Mouse (Mus musculus) liver, postnatal 0 days (tissue): ENCODE data around the gene Elfn2. TPM values are rescaled to one million over a fixed set of nuclear protein-coding genes. Genes with fewer than 3 reads are reported as not detected.

ENCODE experiments used
- ATAC-seq: fragments of 200-750 bp; cut with Nextera tagmentation; 2 replicates; pipeline ENCODE4 v1.8.0; 2017; ENCODE audit warnings: mild to moderate bottlenecking, moderate library complexity
- DNase-seq: peaks from one replicate; pipeline ENCODE4 v3.0.0-alpha.2; 2016
- H3K27ac ChIP-seq: fragments of 300-500 bp; sonication (generic); 2 replicates; pipeline ENCODE4 v1.5.1; 2014; ENCODE audit warnings: antibody characterized with exemption, moderate library complexity, mild to moderate bottlenecking, low read depth
- H3K27me3 ChIP-seq: fragments of 300-500 bp; sonication (generic); 2 replicates; pipeline ENCODE4 v1.6.1; 2014; ENCODE audit warnings: low read length, control low read depth, mixed read lengths; ENCODE audit not compliant: insufficient read depth
- H3K36me3 ChIP-seq: fragments of 300-500 bp; sonication (generic); replicated peaks from 2 replicates; pipeline ENCODE4 v1.6.1; 2014; ENCODE audit warnings: mild to moderate bottlenecking, control low read depth, low read length, moderate library complexity, mixed read lengths; ENCODE audit not compliant: insufficient read depth
- H3K4me1 ChIP-seq: fragments of 300-500 bp; sonication (generic); 2 replicates; pipeline ENCODE4 v1.6.1; 2014; ENCODE audit warnings: antibody characterized with exemption, mild to moderate bottlenecking, control low read depth; ENCODE audit not compliant: insufficient read depth
- H3K4me2 ChIP-seq: fragments of 300-500 bp; sonication (generic); 2 replicates; pipeline ENCODE4 v1.6.1; 2014; ENCODE audit warnings: low read depth, mild to moderate bottlenecking, low read length, moderate library complexity, mixed read lengths
- H3K4me3 ChIP-seq: fragments of 300-500 bp; sonication (generic); 2 replicates; pipeline ENCODE4 v1.5.1; 2014; ENCODE audit warnings: low read depth, low read length
- H3K9ac ChIP-seq: fragments of 300-500 bp; sonication (generic); replicated peaks from 2 replicates; pipeline ENCODE4 v1.6.1; 2014; ENCODE audit warnings: mild to moderate bottlenecking, moderate library complexity
- H3K9me3 ChIP-seq: fragments of 300-500 bp; sonication (generic); 2 replicates; pipeline ENCODE4 v1.6.1; 2016; ENCODE audit warnings: mild to moderate bottlenecking, control low read depth, low read length, mixed read lengths
- CTCF ChIP-seq: sonication (generic); IDR thresholded peaks from 2 replicates; pipeline ENCODE4 v1.5.1; 2016; ENCODE audit warnings: antibody characterized with exemption, low read depth
- EP300 ChIP-seq: IDR thresholded peaks from 2 replicates; pipeline ENCODE4 v1.6.1; 2016; ENCODE audit warnings: antibody characterized with exemption, low read depth, mild to moderate bottlenecking
- WGBS: fragments of 180-500 bp; shearing (Covaris S2); extraction: QIAGEN DNeasy Blood & Tissue Kit; methylation state at CpG from one replicate; pipeline ENCODE4 v1.1.7; 2014; ENCODE audit not compliant: insufficient replicate concordance; 5-methylcytosine and 5-hydroxymethylcytosine counted together
- polyA plus RNA-seq: library from polyadenylated mRNA; unstranded; fragments of >200 nt; fragmentation: Nextera tagmentation; extraction: Ambion mirVana; gene quantifications from 2 replicates; pipeline ENCODE4 v1.2.1, GENCODE M21; 2015

Gene Elfn2
- polyA plus RNA-seq, 1 experiment from 2014 or later, result not detected

DNA sequence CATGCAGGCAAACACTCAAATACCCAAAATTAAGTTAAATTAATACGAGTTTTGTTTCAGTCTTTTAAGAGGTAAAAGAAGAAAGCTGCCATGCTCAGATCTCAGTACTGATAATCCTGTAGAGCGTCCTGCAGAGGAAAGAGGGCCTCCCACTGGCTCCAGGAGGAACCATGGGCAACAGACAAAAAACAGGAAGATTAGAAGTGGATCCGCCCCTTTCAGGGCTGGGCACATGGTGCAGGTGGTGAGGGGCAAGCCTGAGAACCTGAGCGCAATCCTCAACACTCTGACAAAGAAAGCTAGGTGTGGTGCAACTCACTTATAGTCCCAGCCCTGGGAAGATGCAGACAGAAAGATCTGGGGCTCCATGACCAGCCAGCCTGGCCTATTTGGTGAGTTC lies 13.3 kb upstream of the Elfn2 start:
- Histone ChIP-seq H3K9me3 (no peaks in the 10 kb centered on the region), H3K9ac (no peak overlapping the region), H3K27me3 (peaks cover 8% of the 10 kb centered on the region; the same call in 1 of the 2 replicates), H3K4me1 (no peaks in the 10 kb centered on the region), H3K36me3 (no peaks in the 10 kb centered on the region), H3K4me3 (no peak overlapping the region), H3K4me2 (no peak overlapping the region), H3K27ac (no peak overlapping the region)
- no peak for TF ChIP-seq CTCF
- no peak for TF ChIP-seq EP300
- ATAC-seq, result no peak
- DNase-seq, result no peak
- WGBS, result 34% methylated on average over 4 of the region's 4 CpGs

DNA sequence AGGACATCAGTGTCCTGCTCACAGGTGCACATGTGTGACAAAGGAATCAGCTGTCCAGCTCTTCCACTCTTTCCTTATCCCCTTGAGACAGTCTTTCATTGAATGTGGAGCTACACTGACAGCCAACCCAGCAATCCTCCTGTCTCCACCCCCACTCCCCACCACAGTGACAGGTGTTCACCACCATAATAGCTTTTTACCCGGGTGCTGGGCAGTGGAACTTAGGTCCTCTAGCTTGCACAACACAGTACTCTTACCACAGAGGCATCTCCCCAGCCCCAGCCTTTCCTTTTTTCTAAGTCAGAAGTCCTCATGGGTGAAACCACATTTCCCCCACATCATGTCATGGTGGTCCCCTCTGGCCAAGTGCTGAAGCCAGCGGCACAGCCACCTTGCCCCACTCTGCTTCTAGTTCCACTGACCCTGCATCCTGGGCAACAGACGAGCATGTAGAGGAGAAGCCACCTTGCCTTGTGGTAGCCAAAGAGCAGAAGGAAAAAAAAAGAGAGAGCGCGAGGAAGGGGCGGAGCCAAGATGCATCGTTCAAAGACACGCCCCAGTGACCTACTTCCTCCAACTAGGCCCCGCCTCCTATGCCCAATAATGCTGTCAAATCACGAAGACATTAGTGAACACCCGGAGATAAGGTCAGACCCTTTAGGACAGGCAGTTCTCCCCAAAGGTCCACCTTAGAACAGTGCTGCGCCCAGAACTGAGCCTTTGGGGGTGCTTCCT lies 11.9 kb upstream of the Elfn2 start:
- Histone ChIP-seq H3K36me3 (no peaks in the 10 kb centered on the region), H3K4me1 (no peaks in the 10 kb centered on the region), H3K27ac (no peak overlapping the region), H3K4me3 (no peak overlapping the region), H3K4me2 (no peak overlapping the region), H3K9ac (no peak overlapping the region), H3K9me3 (no peaks in the 10 kb centered on the region), H3K27me3 (0 out of 2 replicates have a peak, but pooled peaks cover 2% of the 10 kb centered on the region)
- DNase-seq (no peak), ATAC-seq (no peak)
- no peak for TF ChIP-seq EP300
- no peak for TF ChIP-seq CTCF
- 57% methylated on average over 12 of the region's 12 CpGs for WGBS

DNA sequence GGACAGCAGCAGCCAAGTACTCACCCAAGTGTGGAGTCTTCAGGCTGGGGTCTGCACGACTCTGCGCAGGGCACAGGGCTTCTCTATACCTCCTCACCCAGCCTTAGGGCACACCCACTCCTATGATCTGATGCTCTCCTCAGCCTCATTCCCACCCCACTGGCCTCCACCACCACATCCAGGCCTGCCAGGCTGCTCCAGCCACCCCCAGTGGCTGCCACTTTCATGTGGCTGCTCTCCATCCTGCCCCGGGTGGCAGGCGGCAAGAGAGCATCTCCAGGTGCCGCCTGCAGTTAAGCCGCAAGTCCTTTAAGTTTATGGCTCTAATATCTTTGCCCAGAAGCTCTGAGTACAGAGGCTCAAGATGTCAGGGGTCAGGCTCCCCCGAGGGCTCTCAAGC lies 8.1 kb upstream of the Elfn2 start:
- no peak overlapping the region for H3K4me2 ChIP-seq
- 61% methylated on average over 7 of the region's 7 CpGs for WGBS
- no peak for TF ChIP-seq CTCF
- TF ChIP-seq EP300, result no peak
- H3K36me3 ChIP-seq, result no peaks in the 10 kb centered on the region
- H3K27me3 ChIP-seq, result peaks cover 11% of the 10 kb centered on the region
- H3K4me1 ChIP-seq, result no peaks in the 10 kb centered on the region
- H3K4me3 ChIP-seq, result no peak overlapping the region
- H3K9ac ChIP-seq, result no peak overlapping the region
- DNase-seq (no peak), ATAC-seq (no peak)
- H3K9me3 ChIP-seq, result no peaks in the 10 kb centered on the region
- no peak overlapping the region for H3K27ac ChIP-seq

DNA sequence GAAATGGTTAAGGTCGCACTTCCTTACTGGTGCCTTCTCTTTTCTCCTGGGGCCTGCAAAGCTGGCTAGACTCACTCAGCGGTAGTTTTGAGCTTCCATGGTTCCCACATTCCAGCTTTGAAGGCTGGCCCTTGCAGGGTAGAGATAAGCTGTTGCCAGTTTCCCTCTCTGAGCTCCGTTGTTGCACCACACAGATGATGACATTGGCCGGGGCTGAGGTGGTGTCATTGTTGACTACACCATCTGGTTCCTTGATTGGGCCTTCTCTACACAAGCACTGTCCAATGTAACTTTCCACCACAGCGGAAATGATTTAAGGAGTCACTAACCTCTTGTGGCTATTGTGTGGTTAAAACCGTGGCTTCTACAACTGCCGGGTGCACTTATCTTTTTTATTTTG lies 2.0 kb upstream of the Elfn2 start:
- H3K27me3 ChIP-seq, result peaks cover 58% of the 10 kb centered on the region
- no peak for ATAC-seq

DNA sequence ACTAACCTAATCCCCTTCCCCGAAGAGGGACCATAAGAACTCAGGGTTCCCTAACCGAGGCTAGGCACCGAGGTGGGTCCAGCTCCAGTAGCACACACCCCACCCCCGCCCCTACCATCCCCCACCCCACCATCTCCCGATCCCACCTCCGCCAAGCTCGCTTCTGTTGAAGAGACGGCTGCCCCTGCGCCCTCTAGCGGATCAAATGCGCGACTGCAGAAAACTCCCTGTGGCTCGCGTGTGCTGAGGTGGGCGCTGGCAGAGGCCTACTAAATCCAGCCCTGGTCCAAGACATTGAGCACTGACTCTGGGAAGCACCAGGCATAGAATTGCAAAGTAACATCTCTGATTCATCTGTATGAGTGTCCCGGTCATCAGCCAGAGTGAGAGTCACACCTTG lies 1.5 kb upstream of the Elfn2 start:
- H3K4me3 ChIP-seq, result no peak overlapping the region
- ATAC-seq (no peak), DNase-seq (peak; percentile 66)
- no peak overlapping the region for H3K4me2 ChIP-seq
- peaks cover 62% of the 10 kb centered on the region for H3K27me3 ChIP-seq
- WGBS, result 2% methylated on average over 16 of the region's 16 CpGs
- H3K9ac ChIP-seq, result no peak overlapping the region
- H3K9me3 ChIP-seq, result no peaks in the 10 kb centered on the region
- H3K4me1 ChIP-seq, result 0 out of 2 replicates have a peak, but pooled peaks cover 4% of the 10 kb centered on the region
- H3K27ac ChIP-seq, result no peak overlapping the region
- TF ChIP-seq EP300 (no peak), CTCF (peak; percentile 77)
- H3K36me3 ChIP-seq, result no peaks in the 10 kb centered on the region

More for the DNA sequence above, 2.0 kb upstream of the Elfn2 start:
- Histone ChIP-seq H3K36me3 (no peaks in the 10 kb centered on the region), H3K9me3 (no peaks in the 10 kb centered on the region), H3K27ac (no peak overlapping the region), H3K4me2 (no peak overlapping the region), H3K4me1 (0 out of 2 replicates have a peak, but pooled peaks cover 4% of the 10 kb centered on the region), H3K4me3 (no peak overlapping the region), H3K9ac (no peak overlapping the region)
- no peak for TF ChIP-seq CTCF
- no peak for TF ChIP-seq EP300
- DNase-seq, result peak; percentile 58
- 27% methylated on average over 7 of the region's 7 CpGs for WGBS

DNA sequence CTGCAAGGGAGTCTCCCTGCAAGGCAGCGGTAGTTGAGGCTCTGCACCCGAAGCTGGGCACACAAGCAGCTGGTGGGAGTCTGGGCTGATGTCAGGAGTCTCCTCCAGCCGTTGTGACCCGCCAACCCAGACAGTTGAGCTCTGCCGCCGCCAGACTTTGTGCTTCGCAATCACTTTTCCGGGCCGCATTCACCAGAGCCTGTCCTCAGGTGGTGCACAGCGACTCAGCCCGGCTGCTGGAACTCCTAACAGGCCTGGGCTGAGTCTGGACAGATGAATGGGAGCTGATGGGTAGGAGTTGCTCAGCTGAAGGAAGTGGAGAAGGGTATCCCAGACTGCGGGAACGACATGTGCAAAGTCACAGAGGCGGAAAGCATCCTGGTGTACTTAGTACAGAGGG lies 845 bp upstream of the Elfn2 start:
- DNase-seq, result no peak
- no peak overlapping the region for H3K4me3 ChIP-seq
- no peak overlapping the region for H3K4me2 ChIP-seq
- no peaks in the 10 kb centered on the region for H3K36me3 ChIP-seq
- H3K27me3 ChIP-seq, result peaks cover 67% of the 10 kb centered on the region
- WGBS, result 12% methylated on average over 14 of the region's 14 CpGs
- H3K9me3 ChIP-seq, result no peaks in the 10 kb centered on the region
- H3K27ac ChIP-seq, result no peak overlapping the region
- H3K4me1 ChIP-seq, result 0 out of 2 replicates have a peak, but pooled peaks cover 4% of the 10 kb centered on the region
- ATAC-seq, result no peak
- no peak for TF ChIP-seq CTCF
- TF ChIP-seq EP300, result no peak
- no peak overlapping the region for H3K9ac ChIP-seq
